Mouse (Mus musculus): ENCODE measurements at regions not wholly inside any gene's neighbourhood (a gene's known extent, or its start where the extent isn't known, plus 50 kb on each side); places are given as distances from the start of the nearest gene placed in this dataset.

DNA sequence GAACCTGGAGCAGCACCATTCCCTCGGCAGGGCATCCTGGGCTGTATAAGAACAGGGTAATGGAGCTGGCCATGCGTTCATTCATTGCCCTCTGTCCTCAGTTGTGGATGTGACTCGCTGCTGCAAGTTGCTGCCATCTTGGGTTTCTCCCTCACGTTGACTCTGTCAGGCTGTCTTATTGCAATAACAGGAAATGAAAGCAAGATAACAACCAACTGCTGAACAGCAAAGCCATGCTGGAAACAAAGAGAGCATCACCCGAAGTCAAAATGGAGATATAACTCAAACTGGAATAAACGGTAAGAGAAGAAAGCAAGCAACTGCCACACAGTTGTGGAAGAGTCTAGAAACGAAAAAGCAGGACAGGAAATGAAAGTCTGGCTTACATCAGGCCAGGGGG is 188.5 kb downstream of the Bcl11b start:
- no peak overlapping the region for H3K4me3 ChIP-seq (ENCODE audit: extremely low read depth, insufficient read depth, insufficient read length)

DNA sequence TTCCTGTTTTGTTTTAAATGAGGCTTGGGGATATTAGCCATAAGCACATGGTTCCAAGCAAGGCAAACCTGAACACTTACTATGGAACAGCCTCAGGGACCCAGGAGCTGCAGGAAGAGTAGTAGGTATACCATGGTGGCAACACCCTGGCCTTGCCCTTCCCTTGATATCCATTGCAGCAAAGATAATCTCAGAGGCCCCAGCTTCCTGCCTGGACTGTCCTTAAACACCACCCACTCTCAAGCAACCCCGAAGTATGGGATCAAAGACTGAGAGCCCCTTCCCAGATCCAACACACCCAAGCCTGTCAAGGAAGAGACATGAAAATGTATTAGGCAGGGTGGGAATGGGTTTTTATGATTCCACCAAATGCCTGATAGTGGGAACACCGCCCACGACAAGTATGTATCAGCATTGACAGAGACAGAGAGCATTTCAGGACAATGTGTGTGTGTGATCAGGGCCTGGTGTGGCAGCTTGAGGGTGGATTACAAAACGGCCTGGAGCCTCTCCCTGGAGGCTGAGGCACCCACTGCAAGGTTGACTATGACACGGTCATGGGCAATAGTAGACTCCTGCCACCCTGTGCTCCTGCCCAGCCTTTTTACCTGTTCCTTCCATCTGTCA is 179.5 kb downstream of the Bcl11b start:
- TF ChIP-seq CTCF (IDR thresholded peaks at IDR 0.05; ENCODE audit: extremely low read depth, insufficient read depth, insufficient read length, insufficient replicate concordance): no peak
- no peak for TF ChIP-seq POLR2A (IDR thresholded peaks at IDR 0.05; ENCODE audit: low read depth, low read length)
- Histone ChIP-seq H3K36me3 (ENCODE audit: control insufficient read depth, insufficient read depth, low read length) (no peaks in the 10 kb centered on the region), H3K27me3 (ENCODE audit: control insufficient read depth, insufficient read depth, low read length) (no peaks in the 10 kb centered on the region), H3K4me3 (ENCODE audit: extremely low read depth, insufficient read depth, insufficient read length) (no peak overlapping the region), H3K27ac (ENCODE audit: insufficient read depth, low read length) (no peak overlapping the region), H3K4me1 (ENCODE audit: control insufficient read depth, insufficient read depth, insufficient read length) (no peaks in the 10 kb centered on the region)
- 81% methylated on average over 5 of the region's 5 CpGs for WGBS
- DNase-seq (ENCODE audit: low read depth in 1 of 2, low spot score in 2 of 2): no peak

More for the DNA sequence above, 188.5 kb downstream of the Bcl11b start:
- Histone ChIP-seq H3K27ac (ENCODE audit: insufficient read depth, low read length) (no peak overlapping the region), H3K36me3 (ENCODE audit: control insufficient read depth, insufficient read depth, low read length) (no peaks in the 10 kb centered on the region), H3K27me3 (ENCODE audit: control insufficient read depth, insufficient read depth, low read length) (no peaks in the 10 kb centered on the region), H3K4me1 (ENCODE audit: control insufficient read depth, insufficient read depth, insufficient read length) (no peaks in the 10 kb centered on the region)
- TF ChIP-seq POLR2A (IDR thresholded peaks at IDR 0.05; ENCODE audit: low read depth, low read length) (no peak), CTCF (IDR thresholded peaks at IDR 0.05; ENCODE audit: extremely low read depth, insufficient read depth, insufficient read length, insufficient replicate concordance) (no peak)
- DNase-seq (ENCODE audit: low read depth in 1 of 2, low spot score in 2 of 2): no peak
- WGBS: 57% methylated on average over 7 of the region's 7 CpGs

DNA sequence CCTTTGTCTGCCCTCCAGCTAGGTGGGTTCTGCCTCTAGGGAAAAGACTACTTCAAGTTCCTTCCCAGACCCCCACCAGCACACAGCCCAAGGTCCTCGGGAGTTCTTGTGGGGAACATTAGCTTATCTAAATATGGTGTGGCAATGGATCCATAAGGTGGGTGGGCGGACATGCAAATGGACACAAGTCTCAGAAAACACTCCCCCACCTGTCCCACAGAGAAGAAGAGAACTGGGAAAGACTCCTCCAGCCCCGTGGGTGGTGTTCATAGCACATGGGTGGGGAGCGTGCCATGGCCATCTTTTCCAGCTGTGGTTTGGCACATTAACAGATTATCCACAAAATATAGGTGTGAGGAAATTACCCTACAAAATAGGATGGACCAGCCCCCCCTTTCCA is 177.5 kb downstream of the Bcl11b start:
- no peaks in the 10 kb centered on the region for H3K4me1 ChIP-seq (ENCODE audit: control insufficient read depth, insufficient read depth, insufficient read length)
- DNase-seq (ENCODE audit: low read depth in 1 of 2, low spot score in 2 of 2): no peak
- no peaks in the 10 kb centered on the region for H3K36me3 ChIP-seq (ENCODE audit: control insufficient read depth, insufficient read depth, low read length)
- TF ChIP-seq POLR2A (IDR thresholded peaks at IDR 0.05; ENCODE audit: low read depth, low read length) (no peak), CTCF (IDR thresholded peaks at IDR 0.05; ENCODE audit: extremely low read depth, insufficient read depth, insufficient read length, insufficient replicate concordance) (no peak)
- H3K27ac ChIP-seq (ENCODE audit: insufficient read depth, low read length): no peak overlapping the region
- H3K4me3 ChIP-seq (ENCODE audit: extremely low read depth, insufficient read depth, insufficient read length): no peak overlapping the region
- no peaks in the 10 kb centered on the region for H3K27me3 ChIP-seq (ENCODE audit: control insufficient read depth, insufficient read depth, low read length)
- 92% methylated on average over 4 of the region's 4 CpGs for WGBS

DNA sequence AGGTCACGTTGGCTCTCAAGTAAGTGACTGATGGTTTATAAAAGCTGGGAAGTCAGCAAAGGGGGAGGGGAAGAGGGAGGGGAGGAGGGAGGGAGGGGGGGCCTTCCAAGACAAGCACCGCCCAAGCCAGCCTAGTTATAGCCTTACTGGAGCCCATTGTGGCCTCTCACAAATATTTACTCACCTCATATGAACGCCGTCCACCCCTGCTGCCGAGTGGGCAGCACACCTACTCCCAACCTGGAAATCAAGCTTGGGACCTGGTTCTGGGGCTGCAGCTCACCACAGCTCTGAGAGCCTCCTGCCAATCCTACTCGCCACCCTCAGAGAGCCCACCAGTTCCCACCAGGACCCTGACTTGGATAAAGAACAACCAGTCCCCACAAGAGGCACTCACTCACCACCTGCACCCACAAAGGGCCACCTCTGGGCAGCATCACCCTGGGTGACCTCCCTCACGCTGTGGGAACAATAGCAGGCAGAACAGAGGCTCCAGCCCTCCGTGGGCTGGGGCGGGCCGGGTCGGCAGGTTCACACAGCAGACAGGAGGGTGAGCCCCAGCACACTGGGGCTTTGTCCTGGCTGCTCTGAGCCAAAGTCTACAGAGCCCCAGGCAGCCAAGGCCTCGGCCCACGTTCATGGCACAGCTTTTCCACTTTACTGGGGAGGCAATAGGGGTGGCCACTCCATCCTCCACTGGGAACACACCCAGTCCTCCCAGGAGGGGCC is 171.8 kb downstream of the Bcl11b start:
- WGBS: 61% methylated on average over 13 of the region's 13 CpGs
- no peaks in the 10 kb centered on the region for H3K4me1 ChIP-seq (ENCODE audit: control insufficient read depth, insufficient read depth, insufficient read length)
- no peak for TF ChIP-seq POLR2A (IDR thresholded peaks at IDR 0.05; ENCODE audit: low read depth, low read length)
- TF ChIP-seq CTCF (IDR thresholded peaks at IDR 0.05; ENCODE audit: extremely low read depth, insufficient read depth, insufficient read length, insufficient replicate concordance): no peak
- no peak overlapping the region for H3K4me3 ChIP-seq (ENCODE audit: extremely low read depth, insufficient read depth, insufficient read length)
- no peaks in the 10 kb centered on the region for H3K27me3 ChIP-seq (ENCODE audit: control insufficient read depth, insufficient read depth, low read length)
- no peaks in the 10 kb centered on the region for H3K36me3 ChIP-seq (ENCODE audit: control insufficient read depth, insufficient read depth, low read length)
- no peak for DNase-seq (ENCODE audit: low read depth in 1 of 2, low spot score in 2 of 2)
- H3K27ac ChIP-seq (ENCODE audit: insufficient read depth, low read length): no peak overlapping the region

DNA sequence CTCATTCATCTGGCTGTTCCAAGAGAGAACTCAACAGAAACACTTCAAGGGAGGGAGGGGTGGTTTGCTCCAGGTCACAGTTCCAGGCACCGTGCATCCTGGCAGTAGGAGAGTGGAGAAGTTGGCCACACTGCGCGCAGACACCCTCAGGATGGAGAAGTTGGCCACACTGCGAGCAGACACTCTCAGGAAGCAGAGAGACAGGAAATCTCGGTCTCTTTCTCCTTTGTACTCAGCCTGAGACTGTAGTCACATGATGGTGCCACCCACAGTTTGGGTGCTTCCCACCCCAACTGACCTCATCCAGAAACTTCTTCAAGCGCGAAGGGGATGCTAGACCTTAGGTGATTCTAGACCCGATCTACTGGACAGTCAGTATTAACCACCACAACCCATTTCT is 170.4 kb downstream of the Bcl11b start:
- no peaks in the 10 kb centered on the region for H3K4me1 ChIP-seq (ENCODE audit: control insufficient read depth, insufficient read depth, insufficient read length)
- WGBS: 81% methylated on average over 8 of the region's 8 CpGs
- TF ChIP-seq CTCF (IDR thresholded peaks at IDR 0.05; ENCODE audit: extremely low read depth, insufficient read depth, insufficient read length, insufficient replicate concordance) (no peak), POLR2A (IDR thresholded peaks at IDR 0.05; ENCODE audit: low read depth, low read length) (no peak)
- no peak overlapping the region for H3K27ac ChIP-seq (ENCODE audit: insufficient read depth, low read length)
- H3K27me3 ChIP-seq (ENCODE audit: control insufficient read depth, insufficient read depth, low read length): no peaks in the 10 kb centered on the region
- no peak overlapping the region for H3K4me3 ChIP-seq (ENCODE audit: extremely low read depth, insufficient read depth, insufficient read length)
- H3K36me3 ChIP-seq (ENCODE audit: control insufficient read depth, insufficient read depth, low read length): no peaks in the 10 kb centered on the region
- DNase-seq (ENCODE audit: low read depth in 1 of 2, low spot score in 2 of 2): no peak

DNA sequence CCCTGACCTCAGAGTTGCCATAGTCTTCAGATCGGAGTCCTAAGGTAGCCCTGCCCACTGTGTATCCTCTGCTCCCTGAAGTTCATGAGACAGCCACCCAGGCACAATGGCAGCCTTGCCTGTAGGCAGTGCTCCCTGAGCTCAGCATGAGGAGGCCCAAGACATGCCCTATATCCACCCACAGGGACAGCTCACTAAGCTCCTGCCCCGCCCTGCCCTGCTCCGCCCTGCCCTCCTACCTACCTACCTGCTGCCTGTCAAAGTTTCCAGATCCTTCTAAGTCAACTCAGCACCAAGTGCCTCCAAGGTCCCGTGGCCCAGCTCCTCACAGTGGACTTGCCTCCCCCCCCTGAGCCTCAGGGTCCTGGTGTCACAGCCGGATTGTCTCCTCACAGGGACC is 168.9 kb downstream of the Bcl11b start:
- no peak overlapping the region for H3K4me3 ChIP-seq (ENCODE audit: extremely low read depth, insufficient read depth, insufficient read length)
- H3K36me3 ChIP-seq (ENCODE audit: control insufficient read depth, insufficient read depth, low read length): no peaks in the 10 kb centered on the region
- no peak for TF ChIP-seq POLR2A (IDR thresholded peaks at IDR 0.05; ENCODE audit: low read depth, low read length)
- no peak for TF ChIP-seq CTCF (IDR thresholded peaks at IDR 0.05; ENCODE audit: extremely low read depth, insufficient read depth, insufficient read length, insufficient replicate concordance)
- H3K4me1 ChIP-seq (ENCODE audit: control insufficient read depth, insufficient read depth, insufficient read length): no peaks in the 10 kb centered on the region
- H3K27ac ChIP-seq (ENCODE audit: insufficient read depth, low read length): no peak overlapping the region
- no peaks in the 10 kb centered on the region for H3K27me3 ChIP-seq (ENCODE audit: control insufficient read depth, insufficient read depth, low read length)
- 78% methylated on average over 5 of the region's 5 CpGs for WGBS
- DNase-seq (ENCODE audit: low read depth in 1 of 2, low spot score in 2 of 2): no peak

DNA sequence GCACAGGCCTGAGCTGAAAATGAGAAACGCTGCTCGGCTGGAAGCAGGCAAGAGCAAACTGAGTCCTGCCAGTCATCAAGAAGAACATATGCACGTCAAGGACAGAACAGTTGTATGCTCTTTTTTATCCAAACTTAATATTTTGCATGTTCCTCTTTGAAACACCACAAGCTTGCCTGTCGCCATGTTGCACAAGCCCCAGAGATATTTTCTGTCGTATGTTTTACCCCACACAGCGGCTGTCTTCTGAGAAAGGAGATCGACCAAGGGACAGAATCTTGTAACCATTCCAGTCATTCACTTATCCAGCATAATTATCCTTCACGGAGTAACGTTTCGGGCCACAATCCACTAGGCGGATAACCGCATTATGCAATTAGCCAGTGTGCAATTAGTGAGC is 165.7 kb downstream of the Bcl11b start:
- Histone ChIP-seq H3K27ac (ENCODE audit: insufficient read depth, low read length) (no peak overlapping the region), H3K4me3 (ENCODE audit: extremely low read depth, insufficient read depth, insufficient read length) (no peak overlapping the region), H3K36me3 (ENCODE audit: control insufficient read depth, insufficient read depth, low read length) (no peaks in the 10 kb centered on the region), H3K27me3 (ENCODE audit: control insufficient read depth, insufficient read depth, low read length) (no peaks in the 10 kb centered on the region), H3K4me1 (ENCODE audit: control insufficient read depth, insufficient read depth, insufficient read length) (no peaks in the 10 kb centered on the region)
- 93% methylated on average over 12 of the region's 12 CpGs for WGBS
- no peak for TF ChIP-seq CTCF (IDR thresholded peaks at IDR 0.05; ENCODE audit: extremely low read depth, insufficient read depth, insufficient read length, insufficient replicate concordance)
- no peak for TF ChIP-seq POLR2A (IDR thresholded peaks at IDR 0.05; ENCODE audit: low read depth, low read length)
- no peak for DNase-seq (ENCODE audit: low read depth in 1 of 2, low spot score in 2 of 2)
